Mouse (Mus musculus) megakaryocyte, embryonic 14.5 days (primary cell): ENCODE data around the gene Tgfbi.

Source experiments
- FLI1 ChIP-seq: IDR thresholded peaks from 2 replicates; pipeline ENCODE4 v1.6.1; 2012; ENCODE audit warnings: low read length, inconsistent platforms, mixed read lengths
- GATA1 ChIP-seq: IDR thresholded peaks from 3 replicates; pipeline ENCODE4 v1.6.1; 2012; ENCODE audit warnings: mixed read lengths, low read length, inconsistent platforms, borderline replicate concordance

DNA sequence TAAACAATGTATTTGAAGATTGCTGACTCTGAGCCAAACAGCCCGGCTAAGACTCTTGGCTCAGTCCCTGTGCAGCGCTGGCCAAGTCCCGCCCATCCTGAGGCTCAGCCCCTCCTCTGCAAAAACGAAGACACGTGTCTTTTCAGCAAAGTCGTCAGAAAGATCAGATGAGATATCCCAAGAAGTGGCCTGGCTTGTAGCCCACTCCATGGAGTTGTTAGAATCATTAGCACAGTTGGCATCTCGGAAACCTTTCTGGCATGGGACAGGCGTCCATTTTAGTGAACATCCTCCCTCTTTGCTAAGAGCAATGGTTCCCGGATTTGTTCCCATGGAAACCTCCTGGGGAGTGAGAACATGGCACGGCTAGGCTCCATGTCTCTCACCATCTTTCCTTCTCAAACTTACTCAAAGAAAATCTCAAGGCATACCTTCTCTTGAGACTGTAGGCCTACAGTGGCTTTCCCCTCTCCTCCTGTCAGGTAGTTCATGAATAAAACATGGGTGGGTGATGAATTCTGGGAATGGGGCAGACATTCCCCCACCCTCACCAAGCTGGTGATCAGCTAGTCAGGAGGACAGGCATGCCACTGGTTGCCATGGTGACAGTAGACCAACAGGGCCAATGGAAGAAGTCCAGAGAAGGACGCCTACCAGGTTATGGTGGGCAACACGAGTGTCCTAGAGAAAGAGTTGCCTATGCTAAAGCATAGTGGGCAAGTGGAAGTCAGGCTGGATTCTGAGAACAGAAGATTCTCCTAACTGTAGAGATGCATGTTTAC, 11.3 kb upstream of the Tgfbi start:
- TF ChIP-seq GATA1 = no peak
- TF ChIP-seq FLI1 = no peak
